Mouse (Mus musculus) left cerebral cortex, postnatal 25 days (tissue): ENCODE data around the gene Gabpa. TPM values are rescaled to one million over a fixed set of nuclear protein-coding genes. Genes with fewer than 3 reads are reported as not detected.

Experiments used
- DNase-seq, 2 experiments: peaks; one replicate each; pipeline ENCODE4 v3.0.0; 2022; ENCODE audit warnings: low spot score in 2 of 2, mixed read lengths in 1 of 2
- intact Hi-C: fragments of 180-260 bp; cut with DNase I; formaldehyde crosslinking; loops from one replicate; pipeline ENCODE4 v1.15.1; 2025
- total RNA-seq, 2 experiments: library from RNA; stranded (reverse); gene quantifications; 2 replicates each; pipeline ENCODE4 v1.2.3; 2021

Gabpa gene
- total RNA-seq, result 10 to 100 TPM; 19.8 to 24.7 TPM

DNA sequence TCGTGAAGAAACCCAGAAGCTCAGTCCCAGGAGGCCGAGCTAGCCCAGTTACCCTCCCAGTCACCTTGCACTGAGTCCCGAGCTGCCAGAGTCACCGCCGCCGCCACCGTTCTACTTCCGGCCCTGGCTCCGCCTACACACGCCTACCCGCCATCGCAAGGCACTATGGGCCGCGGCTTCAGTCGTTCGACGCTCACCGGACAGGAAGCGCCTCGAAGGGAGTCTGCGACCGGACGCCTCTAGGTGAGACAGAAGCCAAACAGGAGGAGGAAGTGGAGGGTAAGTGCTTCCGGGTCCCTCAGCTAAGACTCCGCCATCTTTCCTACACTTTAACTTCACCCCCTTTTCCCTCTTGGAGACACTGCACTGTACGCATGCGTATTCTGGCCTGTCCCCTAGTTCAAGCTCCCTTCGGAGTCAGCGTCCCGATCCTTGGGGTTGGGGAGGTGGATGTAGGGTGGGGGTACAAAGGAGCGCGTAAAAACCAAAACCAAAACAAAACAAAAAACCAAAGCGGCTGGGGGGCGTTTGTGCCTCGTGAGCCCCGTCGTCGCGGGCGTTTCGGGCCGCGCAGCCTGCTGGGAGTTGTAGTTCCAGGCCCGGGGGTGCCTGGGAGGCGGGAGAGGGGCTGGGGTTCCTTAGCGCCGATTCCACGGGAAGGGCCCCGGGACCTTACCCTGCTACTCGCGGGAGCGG lies at the start of gene Gabpa:
Gabpa (plus strand) TSS at position 181 of the 696 bp plus-strand sequence.
- DNase-seq, result peak; percentile 92 to 97
- intact Hi-C loops, result loop anchor here (1.0 to 2.0 kb wide), 2 partner anchors 100 to 338 kb away; partner anchors contain the start of genes App and Mrpl39

DNA sequence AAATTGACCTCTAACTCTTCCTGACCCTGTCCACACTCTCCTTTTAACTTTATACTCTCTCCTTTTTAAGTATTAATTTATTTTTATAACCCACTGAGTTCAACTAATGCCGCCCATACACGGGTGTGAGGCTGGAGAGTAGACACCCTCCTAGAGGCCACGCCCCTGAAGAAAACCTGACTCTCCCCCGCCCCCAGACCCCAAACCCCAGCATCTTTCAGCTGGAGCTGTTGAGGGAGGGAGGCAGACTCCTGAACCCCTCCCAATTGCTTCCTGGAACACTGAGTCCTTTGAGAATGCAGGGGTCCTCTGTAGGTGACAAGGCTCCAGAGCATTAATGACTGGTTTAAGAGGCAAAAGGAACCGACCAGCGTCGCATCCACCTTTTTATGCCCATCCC lies 49.8 kb upstream of the Gabpa start:
- no peak for DNase-seq
- intact Hi-C loops, result no loop called here

DNA sequence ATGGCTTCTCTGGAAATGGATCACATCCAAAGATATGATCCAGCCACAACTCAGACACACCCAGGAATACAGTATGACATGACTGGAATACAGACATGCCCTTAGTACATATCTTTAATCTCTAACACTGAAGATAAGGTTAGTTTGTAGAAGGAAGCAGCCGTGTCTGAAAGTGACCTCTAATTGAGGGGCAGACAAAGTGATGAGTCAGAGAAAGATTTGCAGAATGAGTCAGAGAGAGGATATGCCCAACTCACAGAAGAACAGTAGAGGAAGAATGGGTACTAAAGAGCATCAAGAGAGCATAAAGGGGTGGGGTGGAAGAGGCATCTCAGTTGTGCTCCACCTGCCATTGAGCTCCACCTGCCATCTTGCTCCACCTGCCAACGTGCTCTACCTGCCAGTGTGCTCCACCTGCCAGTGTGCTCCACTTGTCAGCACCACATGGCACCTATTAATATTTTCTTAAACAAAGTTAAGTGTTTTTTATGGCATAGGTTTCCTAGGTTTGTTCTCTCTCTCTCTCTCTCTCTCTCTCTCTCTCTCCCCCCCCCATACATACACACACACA lies 44.0 kb upstream of the Gabpa start:
- no peak for DNase-seq
- intact Hi-C loops, result no loop called here

DNA sequence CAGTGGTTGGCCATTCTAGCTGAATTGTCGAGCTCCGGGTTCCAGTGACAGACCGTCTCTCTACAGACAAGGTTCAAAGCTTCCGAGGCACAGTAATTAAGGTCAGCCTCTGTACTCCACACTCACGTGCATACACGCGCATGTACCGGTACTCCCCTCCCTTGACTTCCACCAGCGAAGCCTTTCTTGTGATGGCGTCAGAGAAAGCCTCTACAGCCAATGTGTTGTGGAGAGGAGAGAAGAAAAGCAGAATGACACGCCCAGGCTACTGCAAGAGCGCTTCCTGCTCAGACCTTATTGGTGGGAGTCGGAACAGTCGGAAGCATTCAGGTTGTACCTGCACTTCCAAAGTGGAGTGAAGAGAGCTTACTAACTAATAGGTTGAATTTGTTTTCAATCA lies 41.3 kb upstream of the Gabpa start:
- intact Hi-C loops, result no loop called here
- DNase-seq, result no peak

GRCm38 (mm10) chr16:84795337-84795736 lies 39.4 kb upstream of the Gabpa start:
- intact Hi-C loops, result no loop called here
- DNase-seq, result no peak

- intact Hi-C loops, result no loop called here
- DNase-seq, result no peak
Measured at GRCm38 (mm10) chr16:84796678-84797077, 38.0 kb upstream of the Gabpa start.

GRCm38 (mm10) chr16:84800038-84800437 lies 34.7 kb upstream of the Gabpa start:
- DNase-seq, result no peak
- intact Hi-C loops, result no loop called here

DNA sequence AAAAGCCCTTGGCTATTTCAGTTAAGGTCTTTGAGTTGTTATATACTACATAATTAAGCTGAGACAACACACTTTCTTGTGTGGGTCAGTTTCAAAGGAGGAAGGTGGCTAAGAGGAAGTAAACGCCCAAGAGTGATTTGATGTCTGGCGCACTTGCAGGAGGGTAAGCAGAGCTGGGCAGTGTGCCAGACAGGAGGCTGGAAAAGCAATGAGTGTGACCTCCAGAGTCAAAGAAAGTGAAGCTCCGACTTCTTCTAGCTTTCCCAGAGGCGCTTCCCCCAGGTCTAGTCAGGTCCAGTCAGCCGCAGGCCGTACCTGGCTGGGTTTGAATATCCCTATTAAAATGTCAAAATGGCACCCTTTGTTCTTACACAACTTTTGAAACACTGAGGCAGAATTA lies 32.5 kb upstream of the Gabpa start:
- DNase-seq, result peak in 1 of 2 experiments; percentile 13
- intact Hi-C loops, result no loop called here

- intact Hi-C loops, result no loop called here
- no peak for DNase-seq
Measured at GRCm38 (mm10) chr16:84804866-84805265, 29.9 kb upstream of the Gabpa start.

DNA sequence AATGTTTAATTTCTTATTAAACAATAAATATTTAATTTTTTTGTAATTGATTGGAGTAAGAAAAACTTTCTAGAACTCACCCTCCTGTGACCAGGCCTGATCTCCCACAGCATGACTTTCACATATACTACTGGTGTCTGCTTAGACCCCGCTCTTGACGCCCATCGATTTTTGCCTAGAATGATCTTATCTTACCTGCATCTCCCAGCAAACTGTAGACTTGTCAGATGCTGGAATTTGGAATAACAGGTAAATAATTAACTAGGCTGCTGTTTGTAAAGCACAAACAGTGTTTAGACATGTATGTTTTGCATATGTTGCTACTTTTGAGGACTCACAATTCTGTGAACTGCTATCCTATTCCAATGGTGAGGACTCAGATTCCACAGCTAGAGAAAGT lies 28.6 kb upstream of the Gabpa start:
- no peak for DNase-seq
- intact Hi-C loops, result no loop called here

DNA sequence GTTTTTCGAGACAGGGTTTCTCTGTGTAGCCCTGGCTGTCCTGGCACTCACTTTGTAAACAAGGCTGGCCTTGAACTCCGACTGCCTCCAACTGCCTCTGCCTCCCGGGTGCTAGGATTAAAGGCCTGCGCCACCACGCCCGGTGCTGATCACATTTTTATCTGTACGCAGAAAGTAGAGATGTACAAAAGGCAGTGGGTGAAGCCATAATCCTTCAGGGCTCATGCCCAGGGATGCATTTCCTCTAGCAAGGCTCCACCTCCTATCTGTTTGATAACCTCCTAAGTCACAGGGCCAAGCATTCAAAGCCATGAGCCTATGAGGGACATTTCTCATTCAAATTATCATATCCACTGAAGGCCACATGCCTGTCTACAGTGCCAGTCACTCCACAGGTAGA lies 26.9 kb upstream of the Gabpa start:
- DNase-seq, result no peak
- intact Hi-C loops, result no loop called here

- intact Hi-C loops, result no loop called here
- no peak for DNase-seq
Measured at GRCm38 (mm10) chr16:84810254-84810653, 24.5 kb upstream of the Gabpa start.

DNA sequence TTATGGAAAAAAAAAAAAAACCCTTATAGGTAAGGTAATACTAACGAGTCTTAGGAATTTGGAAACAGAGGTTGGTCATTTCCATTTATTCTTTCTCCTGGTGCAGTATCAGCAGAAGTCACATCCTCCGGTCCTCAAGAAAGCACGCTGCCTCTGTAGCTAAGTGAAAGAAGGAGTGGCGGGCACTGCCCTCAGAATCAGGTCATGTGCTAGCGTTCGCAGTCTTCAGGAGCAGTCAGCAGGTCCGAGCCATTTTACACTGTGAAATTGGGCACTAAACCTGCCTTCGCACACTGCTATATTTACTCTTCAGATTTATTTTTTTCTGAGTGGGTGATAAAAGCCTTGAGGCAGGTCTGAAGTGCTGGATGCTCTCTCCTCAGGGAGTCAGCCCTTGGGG lies 20.9 kb upstream of the Gabpa start:
- DNase-seq, result no peak
- intact Hi-C loops, result no loop called here

DNA sequence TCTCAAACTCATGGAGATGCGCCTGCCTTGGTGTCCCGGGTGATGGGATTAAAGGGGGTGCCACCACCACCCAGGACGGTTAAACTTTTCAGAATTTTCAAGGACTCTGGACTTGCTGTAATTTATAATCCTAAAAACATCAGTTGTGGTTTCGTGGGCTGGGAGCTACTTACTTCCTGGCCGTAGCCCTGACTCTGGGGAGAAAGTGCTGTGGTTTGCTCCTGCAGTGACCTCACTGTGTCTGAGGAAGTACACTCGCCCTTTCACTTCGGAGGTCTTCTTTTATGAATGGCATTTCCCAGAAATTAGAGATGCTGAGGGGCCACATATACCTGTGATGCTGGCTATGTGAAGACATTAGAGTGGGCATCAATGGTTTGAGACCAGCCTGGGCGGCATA lies 20.2 kb upstream of the Gabpa start:
- no peak for DNase-seq
- intact Hi-C loops, result no loop called here

- intact Hi-C loops, result loop anchor here (1.0 to 5.0 kb wide), 2 partner anchors 40 to 82 kb away; partner anchors contain the start of gene Mrpl39
- peak; percentile 38 to 62 for DNase-seq
Measured at GRCm38 (mm10) chr16:84817423-84817822, 17.3 kb upstream of the Gabpa start.

GRCm38 (mm10) chr16:84825009-84825408 lies 9.7 kb upstream of the Gabpa start:
- intact Hi-C loops, result no loop called here
- no peak for DNase-seq

GRCm38 (mm10) chr16:84831696-84832095 lies 3.0 kb upstream of the Gabpa start:
- DNase-seq, result no peak
- intact Hi-C loops, result no loop called here

- intact Hi-C loops, result no loop called here
- no peak for DNase-seq
Measured at GRCm38 (mm10) chr16:84832736-84833135, 2.0 kb upstream of the Gabpa start.

DNA sequence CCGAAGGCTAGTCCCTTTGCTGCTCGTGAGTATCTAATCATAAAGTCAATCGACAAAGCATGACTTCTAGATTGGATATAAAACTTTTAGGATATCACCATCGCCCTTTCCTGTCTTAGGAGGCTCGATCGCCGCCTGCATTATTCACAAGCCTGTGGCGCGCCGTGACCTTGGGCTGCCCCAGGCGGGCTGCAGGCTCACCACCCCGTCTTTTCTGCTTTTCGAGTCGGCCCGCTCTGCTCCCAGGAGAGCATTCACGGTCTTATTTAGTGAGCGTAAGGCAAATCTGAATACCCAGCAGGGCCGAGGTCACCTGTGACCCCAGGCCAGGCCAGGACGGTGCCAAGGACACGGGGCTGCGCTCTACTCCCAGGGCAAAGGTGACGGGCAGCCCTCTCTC lies 381 bp upstream of the Gabpa start:
- DNase-seq, result no peak
- intact Hi-C loops, result loop anchor here (2.0 kb wide), 1 partner anchor 338 kb away; the partner anchor contains the start of gene App

DNA sequence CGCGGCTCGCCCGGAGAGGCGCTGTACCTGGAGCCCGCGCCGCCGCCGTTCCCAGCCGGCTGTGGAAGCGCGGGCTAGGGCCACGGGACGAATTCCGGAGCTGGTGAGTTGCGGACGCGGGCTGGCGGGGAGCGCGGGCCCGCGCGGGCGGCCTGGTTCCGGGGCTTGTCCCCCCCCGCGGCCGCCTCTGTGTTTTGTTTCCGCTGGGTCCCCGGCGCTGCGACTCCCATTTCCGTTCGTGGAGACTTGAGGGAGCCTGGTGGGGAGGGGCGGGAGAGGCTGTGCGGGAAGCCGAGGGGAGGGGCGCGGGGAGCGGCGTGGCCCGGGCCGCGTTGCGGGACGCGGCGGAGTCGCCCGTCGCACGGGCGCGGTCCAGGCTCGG lies 707 bp downstream of the Gabpa start, which contains the start of gene Atp5j:
Atp5j (minus strand) TSS at position 185 of the 382 bp plus-strand sequence.
- intact Hi-C loops, result loop anchor here (1.0 to 2.0 kb wide), 2 partner anchors 100 to 337 kb away; partner anchors contain the start of genes App and Mrpl39
- DNase-seq, result peak; percentile 82 to 90
